ENCODE assay signal across 10 mouse cellular contexts in genomic region chr1:72751371-72751781, GRCm38 (mm10). TPM values are rescaled to one million over a fixed set of nuclear protein-coding genes. Genes with fewer than 3 reads are reported as not detected.
DNase-seq lines count a peak whose midpoint lies in the region; ATAC-seq and TF ChIP-seq lines count a peak whose summit lies in the region.
"Had no signal": no experiment of that assay in that cellular context is flagged by ENCODE, and none has a peak within 500 bp of the region (broad histone marks: within the 10 kb centered on the region; RNA-seq: fewer than 3 reads in every experiment).

No protein-coding gene starts in this region.

- H3K27me3 ChIP-seq in heart, embryonic 11.5 days (ENCODE audit: control insufficient read depth, insufficient read depth, low read length), result no peaks in the 10 kb centered on the region
- no peaks in the 10 kb centered on the region for H3K27me3 ChIP-seq in MEL (ENCODE audit: control insufficient read depth in 1 of 2, insufficient read depth in 2 of 2, low read length in 2 of 2)
- H3K27me3 ChIP-seq: neural tube, embryonic 12.5 days had no signal

- H3K4me2 ChIP-seq in heart, embryonic 11.5 days, result no peak overlapping the region
- H3K4me2 ChIP-seq: neural tube, embryonic 12.5 days had no signal

- TF ChIP-seq POLR2A in MEL (IDR thresholded peaks at IDR 0.05; ENCODE audit: control insufficient read depth in 1 of 2, insufficient read depth in 1 of 2, low read depth in 1 of 2, low read length in 2 of 2, poor library complexity in 1 of 2), result no peak

- no peak overlapping the region for H3K9ac ChIP-seq in heart, embryonic 11.5 days (ENCODE audit: low read depth, low read length)
- H3K9ac ChIP-seq in MEL (ENCODE audit: control insufficient read depth, low read depth, low read length, poor library complexity, severe bottlenecking), result no peak overlapping the region
- H3K9ac ChIP-seq: neural tube, embryonic 12.5 days had no signal

- no peak for TF ChIP-seq RAD21 in MEL (IDR thresholded peaks at IDR 0.05; ENCODE audit: low read depth, low read length)

- no peaks in the 10 kb centered on the region for H3K4me1 ChIP-seq in heart, embryonic 11.5 days (ENCODE audit: control insufficient read depth, insufficient read depth, low read length)
- H3K4me1 ChIP-seq in MEL (ENCODE audit: control insufficient read depth in 1 of 2, insufficient read depth in 2 of 2, low read length in 2 of 2), result peaks cover 0 to 7% of the 10 kb centered on the region in 2 experiments; a peak in 2 of 4 replicates
- H3K4me1 ChIP-seq: neural tube, embryonic 12.5 days had no signal

- no peaks in the 10 kb centered on the region for H3K79me2 ChIP-seq in MEL (ENCODE audit: control insufficient read depth, insufficient read depth, low read length, poor library complexity)

- DNase-seq in heart, adult 18-20 months, result peak; percentile 24 to 54
- DNase-seq in MEL (ENCODE audit: low read depth, low spot score), result peak; percentile 75
- DNase-seq in gastrocnemius, postnatal 14 days, result peak; percentile 29
- DNase-seq in lung, postnatal 36 days, result peak; percentile 16
- no peak for DNase-seq in urinary bladder, postnatal 14 days (ENCODE audit: low spot score)

- no peaks in the 10 kb centered on the region for H3K9me3 ChIP-seq in heart, embryonic 11.5 days (replicated peaks; ENCODE audit: control insufficient read depth, low read length)
- H3K9me3 ChIP-seq in MEL (replicated peaks; ENCODE audit: insufficient read depth, low read length), result no peaks in the 10 kb centered on the region
- H3K9me3 ChIP-seq: neural tube, embryonic 12.5 days had no signal

- no peak for ATAC-seq in heart, embryonic 11.5 days (replicated peaks; ENCODE audit: insufficient number of reproducible peaks, low FRiP score, low TSS enrichment)
- peak; percentile 84 for ATAC-seq in cerebellum, adult (ENCODE audit: insufficient number of reproducible peaks, low FRiP score, low TSS enrichment)
- ATAC-seq in erythroid progenitor cell, adult 5-6 weeks (replicated peaks; ENCODE audit: low FRiP score, poor library complexity, severe bottlenecking), result no peak

- WGBS in heart, embryonic 11.5 days (ENCODE audit: insufficient replicate concordance), result 73% methylated on average over 7 of the region's 7 CpGs

- H3K36me3 ChIP-seq in heart, embryonic 11.5 days (ENCODE audit: control insufficient read depth, insufficient read depth, low read length), result no peaks in the 10 kb centered on the region
- no peaks in the 10 kb centered on the region for H3K36me3 ChIP-seq in MEL (ENCODE audit: control insufficient read depth in 1 of 2, insufficient read depth in 2 of 2, low read length in 2 of 2)
- H3K36me3 ChIP-seq: neural tube, embryonic 12.5 days had no signal

- peak; percentile 37 to 79 for TF ChIP-seq EP300 in MEL (IDR thresholded peaks at IDR 0.05; ENCODE audit: low read depth in 1 of 2, low read length in 2 of 2)

- intact Hi-C loops in gastrocnemius, postnatal 14 days (cut with DNase I; ENCODE audit: low total_unique reads), result no loop called here

- no peak overlapping the region for H3K4me3 ChIP-seq in heart, embryonic 11.5 days (ENCODE audit: low read depth, low read length)
- no peak overlapping the region for H3K4me3 ChIP-seq in MEL (ENCODE audit: control insufficient read depth in 1 of 2, insufficient read depth in 1 of 2, low read depth in 2 of 2, low read length in 2 of 2)
- H3K4me3 ChIP-seq: neural tube, embryonic 12.5 days had no signal

- TF ChIP-seq CTCF in MEL (IDR thresholded peaks at IDR 0.05 in 2 of 3, conservative IDR thresholded peaks at IDR 0.05 in 1 of 3; ENCODE audit: control insufficient read depth in 1 of 3, insufficient read depth in 1 of 3, low read depth in 2 of 3, low read length in 3 of 3, poor library complexity in 1 of 3, severe bottlenecking in 1 of 3), result no peak

- no peak overlapping the region for H3K27ac ChIP-seq in heart, embryonic 11.5 days (ENCODE audit: low read depth, low read length)
- H3K27ac ChIP-seq in MEL (ENCODE audit: control insufficient read depth, low read depth, low read length), result no peak overlapping the region
- H3K27ac ChIP-seq: neural tube, embryonic 12.5 days had no signal

TF ChIP-seq in MEL, 35 proteins besides CTCF, POLR2A, EP300 and RAD21:
- TF ChIP-seq MYC (IDR thresholded peaks at IDR 0.05; ENCODE audit: low read depth, low read length) (peak; percentile 79), POLR2AphosphoS5 (IDR thresholded peaks at IDR 0.05; ENCODE audit: borderline replicate concordance, low read depth, low read length) (no peak), TAL1 (IDR thresholded peaks at IDR 0.05; ENCODE audit: low read length) (peak; percentile 69), HCFC1 (IDR thresholded peaks at IDR 0.05; ENCODE audit: low read depth, low read length) (no peak), ZC3H11A (IDR thresholded peaks at IDR 0.05; ENCODE audit: low read depth, low read length) (no peak), UBTF (IDR thresholded peaks at IDR 0.05; ENCODE audit: borderline replicate concordance, insufficient read depth, low read depth, low read length) (no peak), GABPA (IDR thresholded peaks at IDR 0.05; ENCODE audit: low read depth, low read length) (no peak), JUND (IDR thresholded peaks at IDR 0.05; ENCODE audit: low read depth, low read length) (no peak), TBP (IDR thresholded peaks at IDR 0.05; ENCODE audit: low read depth, low read length) (no peak), SIN3A (IDR thresholded peaks at IDR 0.05; ENCODE audit: low read length) (peak; percentile 55; the same call in 1 of the 2 replicates), CHD1 (IDR thresholded peaks at IDR 0.05; ENCODE audit: low read depth, low read length) (no peak), MEF2A (IDR thresholded peaks at IDR 0.05; ENCODE audit: extremely low read depth, insufficient replicate concordance, low read depth, low read length, poor library complexity, severe bottlenecking) (no peak), KAT2A (conservative IDR thresholded peaks at IDR 0.05; ENCODE audit: low read depth, low read length) (no peak), USF1 (IDR thresholded peaks at IDR 0.05; ENCODE audit: low read depth, low read length) (0 out of 2 replicates have a peak, but pooled peaks have one; percentile 29), MAFK (IDR thresholded peaks at IDR 0.05; ENCODE audit: borderline replicate concordance, low read depth, low read length) (no peak), USF2 (IDR thresholded peaks at IDR 0.05; ENCODE audit: borderline replicate concordance in 1 of 2, insufficient read depth in 1 of 2, low read depth in 1 of 2, low read length in 2 of 2) (no peak), BHLHE40 (IDR thresholded peaks at IDR 0.05; ENCODE audit: borderline replicate concordance, low read depth, low read length) (peak; percentile 62), MYB (IDR thresholded peaks at IDR 0.05; ENCODE audit: low read depth, low read length) (peak; percentile 18; the same call in 1 of the 2 replicates), E2F4 (IDR thresholded peaks at IDR 0.05; ENCODE audit: borderline replicate concordance, low read depth, low read length) (no peak), ZNF384 (IDR thresholded peaks at IDR 0.05; ENCODE audit: low read depth, low read length) (no peak), RCOR1 (IDR thresholded peaks at IDR 0.05; ENCODE audit: low read depth, low read length) (no peak), ETS1 (IDR thresholded peaks at IDR 0.05; ENCODE audit: low read depth, low read length) (peak; percentile 73), TCF12 (IDR thresholded peaks at IDR 0.05; ENCODE audit: low read depth, low read length) (peak; percentile 44; the same call in 1 of the 2 replicates), SMC3 (IDR thresholded peaks at IDR 0.05; ENCODE audit: low read depth, low read length) (no peak), ELF1 (IDR thresholded peaks at IDR 0.05; ENCODE audit: low read depth, low read length) (no peak), MAX (IDR thresholded peaks at IDR 0.05; ENCODE audit: low read length) (peak; percentile 76), MAZ (IDR thresholded peaks at IDR 0.05; ENCODE audit: low read depth, low read length) (no peak), NRF1 (IDR thresholded peaks at IDR 0.05; ENCODE audit: insufficient read depth, low read depth, low read length, poor library complexity, severe bottlenecking) (no peak), CHD2 (IDR thresholded peaks at IDR 0.05; ENCODE audit: low read length) (no peak), NELFE (IDR thresholded peaks at IDR 0.05; ENCODE audit: low read depth, low read length) (no peak), ZMIZ1 (IDR thresholded peaks at IDR 0.05; ENCODE audit: low read depth, low read length) (no peak), ZKSCAN1 (IDR thresholded peaks at IDR 0.05; ENCODE audit: low read depth, low read length) (no peak), MXI1 (IDR thresholded peaks at IDR 0.05; ENCODE audit: low read depth, low read length) (no peak), GATA1 (IDR thresholded peaks at IDR 0.05; ENCODE audit: low read depth, low read length) (peak; percentile 67), POLR2AphosphoS2 (IDR thresholded peaks at IDR 0.05; ENCODE audit: low read length) (no peak)
TF ChIP-seq in MEL: peak in this region for 10.

RNA-seq across cellular contexts. Expression of gene Rpl37a, which starts 40.3 kb away (rescaled TPM):
- 100 to 1,000 TPM; 674 to 726 TPM for total RNA-seq in heart, adult 18-20 months (2021)
- polyA plus RNA-seq in heart, embryonic 11.5 days (2014; fragmentation: Nextera tagmentation; extraction: Ambion mirVana), result 1,187 and 1,254 TPM in 2 replicates
- 2,301 and 2,623 TPM in 2 replicates for total RNA-seq in MEL (2012; rRNA removed)
- polyA plus RNA-seq in MEL (2012; ENCODE audit: insufficient read depth in 1 of 2, insufficient read length in 2 of 2, low read depth in 1 of 2, low replicate concordance in 2 of 2, missing spikeins in 1 of 2), result 1,000 to 10,000 TPM; 1,104 to 4,601 TPM
- total RNA-seq in gastrocnemius, postnatal 14 days (2021), result 100 to 1,000 TPM; 731 to 785 TPM
- total RNA-seq in erythroid progenitor cell, adult 5-6 weeks (2015; ENCODE audit: low replicate concordance), result 395 and 505 TPM in 2 replicates
- total RNA-seq in erythroid progenitor cell, adult 5-6 weeks (2017; ENCODE audit: low replicate concordance), result 97.7 and 148 TPM in 2 replicates

RNA-seq across cellular contexts. Expression of gene Ankar, which starts 51.0 kb away (rescaled TPM):
- not detected for total RNA-seq in heart, adult 18-20 months (2021)
- polyA plus RNA-seq in heart, embryonic 11.5 days (2014; fragmentation: Nextera tagmentation; extraction: Ambion mirVana), result not detected in 2 replicates
- not detected in 2 replicates for total RNA-seq in MEL (2012; rRNA removed)
- polyA plus RNA-seq in MEL (2012; ENCODE audit: insufficient read depth in 1 of 2, insufficient read length in 2 of 2, low read depth in 1 of 2, low replicate concordance in 2 of 2, missing spikeins in 1 of 2), result not detected
- total RNA-seq in gastrocnemius, postnatal 14 days (2021), result not detected
- total RNA-seq in erythroid progenitor cell, adult 5-6 weeks (2015; ENCODE audit: low replicate concordance), result not detected in 2 replicates
- total RNA-seq in erythroid progenitor cell, adult 5-6 weeks (2017; ENCODE audit: low replicate concordance), result 0.13 TPM in 1 of 2 replicates, not detected in the other
- total RNA-seq: left cerebral cortex, adult 8-10 months had no signal
- polyA plus RNA-seq: neural tube, embryonic 12.5 days had no signal
